Comparison of ENCODE assay signal across 8 mouse cellular contexts in genomic region chr12:5375616-5376461, GRCm38 (mm10). TPM values are rescaled to one million over a fixed set of nuclear protein-coding genes. Genes with fewer than 3 reads are reported as not detected.
DNase-seq lines count a peak whose midpoint lies in the region; ATAC-seq and TF ChIP-seq lines count a peak whose summit lies in the region.

Gene Klhl29 (minus strand): TSS chr12:5375682.

- TF ChIP-seq EP300 in ES-Bruce4 (IDR thresholded peaks at IDR 0.05; ENCODE audit: insufficient read depth, low read depth, low read length): no peak

- no peak for TF ChIP-seq CTCF in ES-Bruce4 (IDR thresholded peaks at IDR 0.05; ENCODE audit: low read depth, low read length)
- TF ChIP-seq CTCF in kidney, postnatal 0 days (IDR thresholded peaks at IDR 0.05; ENCODE audit: low read depth): no peak
- TF ChIP-seq CTCF in liver, adult 2 months (IDR thresholded peaks at IDR 0.05; ENCODE audit: low read depth, low read length): no peak

- H3K79me2 ChIP-seq in liver, adult 2 months (ENCODE audit: control insufficient read depth, insufficient read depth, low read length): no peaks in the 10 kb centered on the region

- no peak within 1 kb of the TSS for H3K27ac ChIP-seq in ES-Bruce4 (ENCODE audit: insufficient read depth, low read length)
- H3K27ac ChIP-seq in brown adipose tissue, adult 24 weeks (replicated peaks; ENCODE audit: low read depth, low read length): no peak within 1 kb of the TSS
- peak within 1 kb of the TSS; percentile 88 for H3K27ac ChIP-seq in forebrain, embryonic 12.5 days
- peak within 1 kb of the TSS; percentile 32; the same call in 1 of the 2 replicates for H3K27ac ChIP-seq in heart, embryonic 13.5 days (replicated peaks)
- H3K27ac ChIP-seq in kidney, postnatal 0 days: no peak within 1 kb of the TSS
- no peak within 1 kb of the TSS for H3K27ac ChIP-seq in liver, adult 2 months (replicated peaks; ENCODE audit: insufficient read depth, low read depth, low read length)
- peak within 1 kb of the TSS; percentile 92 for H3K27ac ChIP-seq in neural tube, embryonic 13.5 days (replicated peaks)

- no peaks in the 10 kb centered on the region for H3K4me1 ChIP-seq in ES-Bruce4 (ENCODE audit: control insufficient read depth, insufficient read depth, low read length)
- H3K4me1 ChIP-seq in brown adipose tissue, adult 24 weeks (ENCODE audit: control insufficient read depth, insufficient read depth, insufficient read length, low read length): no peaks in the 10 kb centered on the region
- peaks cover 20% of the 10 kb centered on the region for H3K4me1 ChIP-seq in forebrain, embryonic 12.5 days
- peaks cover 20% of the 10 kb centered on the region for H3K4me1 ChIP-seq in heart, embryonic 13.5 days
- peaks cover 19% of the 10 kb centered on the region; the same call in 1 of the 2 replicates for H3K4me1 ChIP-seq in kidney, postnatal 0 days (replicated peaks; ENCODE audit: insufficient read depth, low read length)
- no peaks in the 10 kb centered on the region for H3K4me1 ChIP-seq in liver, adult 2 months (ENCODE audit: control insufficient read depth, insufficient read depth, low read length)
- H3K4me1 ChIP-seq in neural tube, embryonic 13.5 days (replicated peaks): peaks cover 28% of the 10 kb centered on the region

- peak; percentile 96 for ATAC-seq in forebrain, embryonic 12.5 days (ENCODE audit: low FRiP score)
- peak; percentile 83 for ATAC-seq in heart, embryonic 13.5 days (ENCODE audit: extremely low read depth, insufficient number of reproducible peaks, low FRiP score, low TSS enrichment)
- ATAC-seq in kidney, postnatal 0 days (replicated peaks; ENCODE audit: low FRiP score, low read depth): peak; percentile 81
- peak; percentile 95 for ATAC-seq in neural tube, embryonic 13.5 days (ENCODE audit: low read depth)

- H3K36me3 ChIP-seq in ES-Bruce4 (ENCODE audit: control insufficient read depth, insufficient read depth, low read length, poor library complexity, severe bottlenecking): no peaks in the 10 kb centered on the region
- H3K36me3 ChIP-seq in forebrain, embryonic 12.5 days (replicated peaks): no peaks in the 10 kb centered on the region
- H3K36me3 ChIP-seq in heart, embryonic 13.5 days: no peaks in the 10 kb centered on the region
- H3K36me3 ChIP-seq in kidney, postnatal 0 days (ENCODE audit: insufficient read depth, low read length): no peaks in the 10 kb centered on the region
- H3K36me3 ChIP-seq in liver, adult 2 months (ENCODE audit: control insufficient read depth, insufficient read depth, low read length): no peaks in the 10 kb centered on the region
- no peaks in the 10 kb centered on the region for H3K36me3 ChIP-seq in neural tube, embryonic 13.5 days

- peak within 1 kb of the TSS; percentile 89 for H3K4me3 ChIP-seq in ES-Bruce4 (ENCODE audit: low read depth, low read length)
- peak within 1 kb of the TSS; percentile 73 for H3K4me3 ChIP-seq in brown adipose tissue, adult 24 weeks (ENCODE audit: insufficient read depth, low read depth, low read length)
- H3K4me3 ChIP-seq in forebrain, embryonic 12.5 days (replicated peaks): peak within 1 kb of the TSS; percentile 81
- peak within 1 kb of the TSS; percentile 78 for H3K4me3 ChIP-seq in heart, embryonic 13.5 days
- H3K4me3 ChIP-seq in kidney, postnatal 0 days (replicated peaks; ENCODE audit: low read depth, low read length): peak within 1 kb of the TSS; percentile 77
- H3K4me3 ChIP-seq in liver, adult 2 months (ENCODE audit: insufficient read depth, low read depth, low read length): peak within 1 kb of the TSS; percentile 44
- peak within 1 kb of the TSS; percentile 79 for H3K4me3 ChIP-seq in neural tube, embryonic 13.5 days

- DNase-seq in kidney, postnatal 0 days (ENCODE audit: low spot score): peak; percentile 79
- DNase-seq in liver, adult 2 months (ENCODE audit: extremely low read depth, low read depth, low spot score): no peak
- peak; percentile 38 for DNase-seq in urinary bladder, postnatal 10 days (ENCODE audit: low spot score)

- peak within 1 kb of the TSS; percentile 82 for H3K9ac ChIP-seq in ES-Bruce4 (ENCODE audit: low read depth, poor library complexity, severe bottlenecking)
- H3K9ac ChIP-seq in forebrain, embryonic 12.5 days: peak within 1 kb of the TSS; percentile 89
- peak within 1 kb of the TSS; percentile 81 for H3K9ac ChIP-seq in heart, embryonic 13.5 days
- H3K9ac ChIP-seq in kidney, postnatal 0 days (ENCODE audit: low read depth, low read length): peak within 1 kb of the TSS; percentile 53
- H3K9ac ChIP-seq in liver, adult 2 months (ENCODE audit: low read depth, low read length): peak within 1 kb of the TSS; percentile 73
- H3K9ac ChIP-seq in neural tube, embryonic 13.5 days: peak within 1 kb of the TSS; percentile 92

- under 1% methylated on average over 60 of the region's 66 CpGs for WGBS in forebrain, embryonic 12.5 days
- WGBS in heart, embryonic 13.5 days: 2% methylated on average over 55 of the region's 66 CpGs
- WGBS in kidney, postnatal 0 days: 3% methylated on average over 40 of the region's 66 CpGs
- 3% methylated on average over 61 of the region's 66 CpGs for WGBS in liver, adult 2 months
- WGBS in neural tube, embryonic 13.5 days: 1% methylated on average over 62 of the region's 66 CpGs

- H3K4me2 ChIP-seq in forebrain, embryonic 12.5 days: peak within 1 kb of the TSS; percentile 98
- H3K4me2 ChIP-seq in heart, embryonic 13.5 days: peak within 1 kb of the TSS; percentile 100
- peak within 1 kb of the TSS; percentile 100 for H3K4me2 ChIP-seq in kidney, postnatal 0 days (ENCODE audit: low read length)
- H3K4me2 ChIP-seq in neural tube, embryonic 13.5 days: peak within 1 kb of the TSS; percentile 96

- H3K9me3 ChIP-seq in ES-Bruce4 (replicated peaks; ENCODE audit: control insufficient read depth, insufficient read depth, low read length, poor library complexity, severe bottlenecking): no peaks in the 10 kb centered on the region
- H3K9me3 ChIP-seq in forebrain, embryonic 12.5 days: no peaks in the 10 kb centered on the region
- no peaks in the 10 kb centered on the region for H3K9me3 ChIP-seq in heart, embryonic 13.5 days
- no peaks in the 10 kb centered on the region for H3K9me3 ChIP-seq in kidney, postnatal 0 days (replicated peaks; ENCODE audit: low read length)
- no peaks in the 10 kb centered on the region for H3K9me3 ChIP-seq in neural tube, embryonic 13.5 days

- peaks cover 19% of the 10 kb centered on the region; the same call in 1 of the 2 replicates for H3K27me3 ChIP-seq in ES-Bruce4 (ENCODE audit: control insufficient read depth, insufficient read depth, low read length, poor library complexity, severe bottlenecking)
- H3K27me3 ChIP-seq in forebrain, embryonic 12.5 days: peaks cover 24% of the 10 kb centered on the region
- H3K27me3 ChIP-seq in heart, embryonic 13.5 days (replicated peaks): peaks cover 76% of the 10 kb centered on the region
- peaks cover 3% of the 10 kb centered on the region for H3K27me3 ChIP-seq in kidney, postnatal 0 days (ENCODE audit: insufficient read depth, low read length)
- peaks cover 20% of the 10 kb centered on the region for H3K27me3 ChIP-seq in liver, adult 2 months (ENCODE audit: control insufficient read depth, insufficient read depth, low read length)
- H3K27me3 ChIP-seq in neural tube, embryonic 13.5 days: peaks cover 22% of the 10 kb centered on the region

- TF ChIP-seq POLR2A in ES-Bruce4 (IDR thresholded peaks at IDR 0.05; ENCODE audit: insufficient read depth, low read length): no peak
- no peak for TF ChIP-seq POLR2A in liver, adult 2 months (IDR thresholded peaks at IDR 0.05; ENCODE audit: extremely low read depth, insufficient read depth, low read length)

RNA-seq across cellular contexts. Expression of gene Klhl29, which starts in this region (rescaled TPM):
- polyA plus RNA-seq in ES-Bruce4 (2011; ENCODE audit: insufficient read depth, insufficient read length, low read depth, missing spikeins): 0.27 and 0.49 TPM in 2 replicates
- polyA plus RNA-seq in brown adipose tissue, adult 24 weeks (2012; ENCODE audit: insufficient read depth, insufficient read length, missing spikeins): 0.67 and 0.71 TPM in 2 replicates
- 3.4 TPM in 2 replicates for polyA plus RNA-seq in forebrain, embryonic 12.5 days (2016; fragmentation: Nextera tagmentation; extraction: Ambion mirVana)
- polyA plus RNA-seq in heart, embryonic 13.5 days (2015; fragmentation: Nextera tagmentation; extraction: Ambion mirVana): 0.29 TPM in 2 replicates
- 0.30 and 0.40 TPM in 2 replicates for polyA plus RNA-seq in kidney, postnatal 0 days (2015; fragmentation: Nextera tagmentation; extraction: Ambion mirVana)
- under 0.01 and 0.20 TPM in 2 replicates for total RNA-seq in liver, adult 2 months (2014; rRNA removed)
- polyA plus RNA-seq in liver, adult 2 months (2012; rRNA removed): 0.09 and 0.10 TPM in 2 replicates
- 2.7 and 2.8 TPM in 2 replicates for polyA plus RNA-seq in neural tube, embryonic 13.5 days (2015; fragmentation: Nextera tagmentation; extraction: Ambion mirVana)

Comparison
In these comparisons a context has a peak if more than half of its experiments do, and no peak if none do; other contexts are left out.
1. Peak in ATAC-seq, H3K4me3 ChIP-seq, H3K27ac ChIP-seq, H3K9ac ChIP-seq and H3K4me2 ChIP-seq in heart, embryonic 13.5 days; RNA of the gene not detected or under 1 TPM.
2. Peak in DNase-seq, ATAC-seq, H3K4me3 ChIP-seq, H3K9ac ChIP-seq and H3K4me2 ChIP-seq in kidney, postnatal 0 days; RNA of the gene not detected or under 1 TPM.
3. H3K27ac ChIP-seq: peak in forebrain, embryonic 12.5 days (single experiment) and neural tube, embryonic 13.5 days (single experiment); none in ES-Bruce4 (single experiment), brown adipose tissue, adult 24 weeks (single experiment), kidney, postnatal 0 days (single experiment) and liver, adult 2 months (single experiment).
4. Peak in every context shown above with its lines, with median percentiles within 50 percentile points of each other: H3K4me3 ChIP-seq, H3K9ac ChIP-seq, ATAC-seq and H3K4me2 ChIP-seq.